Mouse (Mus musculus) stomach, postnatal 0 days (tissue): ENCODE measurements around the gene Fosb. TPM values are rescaled to one million over a fixed set of nuclear protein-coding genes. Genes with fewer than 3 reads are reported as not detected.

Experiments
- ATAC-seq: fragments of 200-750 bp; cut with Nextera tagmentation; 2 replicates; pipeline ENCODE4 v1.8.0; 2017; ENCODE audit not compliant: low FRiP score, low TSS enrichment
- DNase-seq: peaks from one replicate; pipeline ENCODE4 v3.0.0-alpha.2; 2016; ENCODE audit warnings: low spot score
- H3K27ac ChIP-seq: fragments of 300-500 bp; sonication (generic); replicated peaks from 2 replicates; pipeline ENCODE4 v1.5.1; 2014; ENCODE audit warnings: mild to moderate bottlenecking, control low read depth
- H3K27me3 ChIP-seq: fragments of 300-500 bp; sonication (generic); 2 replicates; pipeline ENCODE4 v1.6.1; 2014; ENCODE audit warnings: low read length; ENCODE audit not compliant: control insufficient read depth, insufficient read depth
- H3K36me3 ChIP-seq: fragments of 300-500 bp; sonication (generic); 2 replicates; pipeline ENCODE4 v1.6.1; 2014; ENCODE audit warnings: low read length, mixed read lengths; ENCODE audit not compliant: control insufficient read depth, insufficient read depth
- H3K4me1 ChIP-seq: fragments of 300-500 bp; sonication (generic); replicated peaks from 2 replicates; pipeline ENCODE4 v1.6.1; 2014; ENCODE audit warnings: antibody characterized with exemption; ENCODE audit not compliant: control insufficient read depth, insufficient read depth
- H3K4me2 ChIP-seq: fragments of 300-500 bp; sonication (generic); replicated peaks from 2 replicates; pipeline ENCODE4 v1.6.1; 2014; ENCODE audit warnings: low read depth, mild to moderate bottlenecking, control low read depth, moderate library complexity
- H3K4me3 ChIP-seq: fragments of 300-500 bp; sonication (generic); 2 replicates; pipeline ENCODE4 v1.5.1; 2014; ENCODE audit warnings: low read depth, low read length, control low read depth
- H3K9ac ChIP-seq: fragments of 300-500 bp; sonication (generic); 2 replicates; pipeline ENCODE4 v1.6.1; 2014; ENCODE audit warnings: mild to moderate bottlenecking, low read length, control low read depth, mixed read lengths
- H3K9me3 ChIP-seq: fragments of 300-500 bp; sonication (generic); 2 replicates; pipeline ENCODE4 v1.6.1; 2016; ENCODE audit warnings: low read length; ENCODE audit not compliant: control insufficient read depth
- CTCF ChIP-seq: IDR thresholded peaks from 2 replicates; pipeline ENCODE4 v1.5.1; 2016; ENCODE audit warnings: antibody characterized with exemption, low read depth, mild to moderate bottlenecking, moderate library complexity
- EP300 ChIP-seq: optimal IDR thresholded peaks from 2 replicates; pipeline ENCODE3; 2016; ENCODE audit warnings: antibody characterized with exemption
- WGBS: fragments of 180-500 bp; shearing (Covaris S2); extraction: QIAGEN DNeasy Blood & Tissue Kit; methylation state at CpG from one replicate; pipeline ENCODE4 v1.1.7; 2014; 5-methylcytosine and 5-hydroxymethylcytosine counted together
- polyA plus RNA-seq: library from polyadenylated mRNA; unstranded; fragments of >200 nt; fragmentation: Nextera tagmentation; extraction: Ambion mirVana; gene quantifications from 2 replicates; pipeline ENCODE4 v1.2.1, GENCODE M21; 2015

Fosb gene
- 0.21 and 0.38 TPM in 2 replicates for polyA plus RNA-seq

GRCm38 (mm10) chr7:19309884-19310641 lies at the start of gene Fosb:
Fosb (minus strand) TSS chr7:19310051.
- Histone ChIP-seq H3K4me1 (0 out of 2 replicates have a peak, but pooled peaks cover 3% of the 10 kb centered on the region), H3K27ac (peak within 1 kb of the TSS; percentile 65), H3K4me2 (peak within 1 kb of the TSS; percentile 99), H3K27me3 (no peaks in the 10 kb centered on the region; the same call in 1 of the 2 replicates), H3K4me3 (peak within 1 kb of the TSS; percentile 60), H3K36me3 (no peaks in the 10 kb centered on the region), H3K9ac (peak within 1 kb of the TSS; percentile 67), H3K9me3 (no peaks in the 10 kb centered on the region)
- under 1% methylated on average over 49 of the region's 49 CpGs for WGBS
- DNase-seq = peak; percentile 93
- peak; percentile 86 for ATAC-seq
- TF ChIP-seq EP300 = no peak
- TF ChIP-seq CTCF = peak; percentile 68

- H3K4me3 ChIP-seq = peak within 1 kb of the TSS; percentile 73
- ATAC-seq (peak; percentile 56), DNase-seq (peak; percentile 88)
- peaks cover 2% of the 10 kb centered on the region; the same call in 1 of the 2 replicates for H3K36me3 ChIP-seq
- TF ChIP-seq EP300 (peak; percentile 16), CTCF (no peak)
- H3K9me3 ChIP-seq = no peaks in the 10 kb centered on the region
- no peaks in the 10 kb centered on the region for H3K27me3 ChIP-seq
- H3K27ac ChIP-seq = peak within 1 kb of the TSS; percentile 88
- peak within 1 kb of the TSS; percentile 92 for H3K4me2 ChIP-seq
- peak within 1 kb of the TSS; percentile 73 for H3K9ac ChIP-seq
- under 1% methylated on average over 31 of the region's 31 CpGs for WGBS
- peaks cover 3% of the 10 kb centered on the region; the same call in 1 of the 2 replicates for H3K4me1 ChIP-seq
Observed at GRCm38 (mm10) chr7:19359299-19359891, 49.5 kb upstream of the Fosb start, which contains the start of the genes Cd3eap and Ppp1r13l. Cd3eap (minus strand) TSS chr7:19359483. Ppp1r13l (plus strand) TSS chr7:19359749.

GRCm38 (mm10) chr7:19358634-19359033 lies 48.8 kb upstream of the Fosb start:
- Histone ChIP-seq H3K36me3 (peaks cover 4% of the 10 kb centered on the region; the same call in 1 of the 2 replicates), H3K9me3 (no peaks in the 10 kb centered on the region), H3K27me3 (no peaks in the 10 kb centered on the region), H3K4me1 (peaks cover 3% of the 10 kb centered on the region; the same call in 1 of the 2 replicates), H3K4me2 (peak overlapping the region; percentile 92), H3K4me3 (peak overlapping the region; percentile 73), H3K9ac (peak overlapping the region; percentile 67), H3K27ac (no peak overlapping the region)
- TF ChIP-seq EP300 = no peak
- no peak for TF ChIP-seq CTCF
- 11% methylated on average over 13 of the region's 13 CpGs for WGBS
- no peak for ATAC-seq
- no peak for DNase-seq

- Histone ChIP-seq H3K9me3 (no peaks in the 10 kb centered on the region), H3K9ac (no peak overlapping the region), H3K4me3 (no peak overlapping the region), H3K4me1 (peaks cover 3% of the 10 kb centered on the region; the same call in 1 of the 2 replicates), H3K4me2 (peak overlapping the region; percentile 92), H3K27me3 (no peaks in the 10 kb centered on the region), H3K27ac (no peak overlapping the region), H3K36me3 (peaks cover 4% of the 10 kb centered on the region; the same call in 1 of the 2 replicates)
- ATAC-seq (no peak), DNase-seq (no peak)
- TF ChIP-seq EP300 (no peak), CTCF (no peak)
- WGBS = 88% methylated on average over 25 of the region's 25 CpGs
Observed at GRCm38 (mm10) chr7:19357381-19358375, 47.8 kb upstream of the Fosb start.

- WGBS = 63% methylated on average over 10 of the region's 10 CpGs
- H3K4me2 ChIP-seq = no peak overlapping the region
- no peak overlapping the region for H3K27ac ChIP-seq
- no peaks in the 10 kb centered on the region for H3K9me3 ChIP-seq
- no peak overlapping the region for H3K9ac ChIP-seq
- ATAC-seq (no peak), DNase-seq (no peak)
- no peak overlapping the region for H3K4me3 ChIP-seq
- no peaks in the 10 kb centered on the region for H3K27me3 ChIP-seq
- TF ChIP-seq EP300 = no peak
- TF ChIP-seq CTCF = no peak
- H3K4me1 ChIP-seq = 0 out of 2 replicates have a peak, but pooled peaks cover 3% of the 10 kb centered on the region
- H3K36me3 ChIP-seq = peaks cover 4% of the 10 kb centered on the region; the same call in 1 of the 2 replicates
Observed at GRCm38 (mm10) chr7:19356311-19356710, 46.5 kb upstream of the Fosb start.
